Mouse (Mus musculus) C3H10T1/2 (cell line): ENCODE data around the gene Arhgap32. TPM values are rescaled to one million over a fixed set of nuclear protein-coding genes. Genes with fewer than 3 reads are reported as not detected.

Experiments used
- polyA plus RNA-seq, 2 experiments: library from polyadenylated mRNA; unstranded; fragments of >200 nt; fragmentation: generic; extraction: Trizol; gene quantifications; one replicate each; pipeline ENCODE4 v1.2.1; 2012; ENCODE audit warnings: missing spikeins in 2 of 2

The Arhgap32 gene
- polyA plus RNA-seq = 1 to 10 TPM in 1 of 2 experiments, under 1 TPM in 1; 0.32 to 3.1 TPM

DNA sequence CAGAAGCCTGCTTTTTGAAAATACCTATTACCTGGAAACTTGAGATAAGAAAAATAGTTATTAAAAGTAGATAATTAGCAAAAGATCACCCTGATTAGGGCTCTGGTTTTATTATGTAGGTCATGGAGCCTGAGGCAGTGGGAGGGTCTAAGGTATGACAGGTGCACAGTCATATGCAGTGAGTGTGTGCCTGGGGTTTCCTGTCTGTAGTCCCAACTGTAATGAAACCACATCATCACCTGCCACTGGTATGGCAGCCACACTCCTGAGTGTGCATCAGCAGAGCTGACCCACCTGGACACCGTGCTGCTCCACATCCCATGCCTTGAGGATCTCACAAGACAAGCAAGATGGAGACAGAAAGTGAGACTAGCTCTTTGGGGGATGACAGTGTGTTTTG lies at the start of gene Arhgap32:
Arhgap32 (plus strand) TSS at position 351 of the 400 bp plus-strand sequence.

Other genes with a start within 250 kb of the Arhgap32 start
- under 1 TPM in 1 of 2 experiments, not detected in 1; 0.04 TPM for gene Barx2, start 202.7 kb upstream of the Arhgap32 start, polyA plus RNA-seq
- not detected for gene Kcnj5, start 228.2 kb downstream of the Arhgap32 start, polyA plus RNA-seq